Mouse (Mus musculus): ENCODE results near the gene Tmem54. TPM values are rescaled to one million over a fixed set of nuclear protein-coding genes. Genes with fewer than 3 reads are reported as not detected.

The Tmem54 gene
- polyA plus RNA-seq, 1 experiment from 2014 or later, result not detected

- Histone ChIP-seq H3K9ac (replicated peaks; ENCODE audit: low read depth, low read length) (no peak overlapping the region), H3K4me3 (ENCODE audit: low read depth, low read length) (no peak overlapping the region), H3K27me3 (ENCODE audit: control insufficient read depth, insufficient read depth, low read length) (no peaks in the 10 kb centered on the region), H3K4me1 (ENCODE audit: control insufficient read depth, insufficient read depth, low read length) (0 out of 2 replicates have a peak, but pooled peaks cover 9% of the 10 kb centered on the region), H3K27ac (ENCODE audit: low read depth, low read length) (no peak overlapping the region), H3K36me3 (ENCODE audit: control insufficient read depth, insufficient read depth, low read length) (peaks cover 8% of the 10 kb centered on the region; the same call in 1 of the 2 replicates), H3K4me2 (ENCODE audit: low read depth, low read length) (no peak overlapping the region), H3K9me3 (ENCODE audit: control insufficient read depth, low read length) (no peaks in the 10 kb centered on the region)
- WGBS, result 35% methylated on average over 1 of the region's 1 CpGs
- ATAC-seq (ENCODE audit: low read depth), result no peak
Measured at GRCm38 (mm10) chr4:129149321-129149720, 44.0 kb downstream of the Tmem54 start.

- H3K4me1 ChIP-seq (ENCODE audit: control insufficient read depth, insufficient read depth, low read length), result no peaks in the 10 kb centered on the region
- H3K4me3 ChIP-seq (ENCODE audit: low read depth, low read length), result no peak overlapping the region
- peak; percentile 63 for ATAC-seq (ENCODE audit: low read depth)
- no peak overlapping the region for H3K27ac ChIP-seq (ENCODE audit: low read depth, low read length)
- WGBS, result 36% methylated on average over 4 of the region's 4 CpGs
- H3K36me3 ChIP-seq (ENCODE audit: control insufficient read depth, insufficient read depth, low read length), result peaks cover 8% of the 10 kb centered on the region; the same call in 1 of the 2 replicates
- no peaks in the 10 kb centered on the region for H3K9me3 ChIP-seq (ENCODE audit: control insufficient read depth, low read length)
- no peak overlapping the region for H3K9ac ChIP-seq (replicated peaks; ENCODE audit: low read depth, low read length)
- no peaks in the 10 kb centered on the region for H3K27me3 ChIP-seq (ENCODE audit: control insufficient read depth, insufficient read depth, low read length)
- H3K4me2 ChIP-seq (ENCODE audit: low read depth, low read length), result no peak overlapping the region
Measured at GRCm38 (mm10) chr4:129151276-129151811, 46.0 kb downstream of the Tmem54 start.

- Histone ChIP-seq H3K9ac (replicated peaks; ENCODE audit: low read depth, low read length) (no peak overlapping the region), H3K27me3 (ENCODE audit: control insufficient read depth, insufficient read depth, low read length) (no peaks in the 10 kb centered on the region), H3K4me3 (ENCODE audit: low read depth, low read length) (no peak overlapping the region), H3K36me3 (ENCODE audit: control insufficient read depth, insufficient read depth, low read length) (peaks cover 7% of the 10 kb centered on the region; the same call in 1 of the 2 replicates), H3K4me2 (ENCODE audit: low read depth, low read length) (no peak overlapping the region), H3K4me1 (ENCODE audit: control insufficient read depth, insufficient read depth, low read length) (no peaks in the 10 kb centered on the region), H3K9me3 (ENCODE audit: control insufficient read depth, low read length) (no peaks in the 10 kb centered on the region), H3K27ac (ENCODE audit: low read depth, low read length) (no peak overlapping the region)
- WGBS, result 94% methylated on average over 5 of the region's 5 CpGs
- no peak for ATAC-seq (ENCODE audit: low read depth)
Measured at GRCm38 (mm10) chr4:129157541-129157940, 52.2 kb downstream of the Tmem54 start.

- Histone ChIP-seq H3K4me3 (ENCODE audit: low read depth, low read length) (no peak overlapping the region), H3K4me2 (ENCODE audit: low read depth, low read length) (no peak overlapping the region), H3K27me3 (ENCODE audit: control insufficient read depth, insufficient read depth, low read length) (no peaks in the 10 kb centered on the region), H3K9me3 (ENCODE audit: control insufficient read depth, low read length) (no peaks in the 10 kb centered on the region), H3K36me3 (ENCODE audit: control insufficient read depth, insufficient read depth, low read length) (peaks cover 7% of the 10 kb centered on the region; the same call in 1 of the 2 replicates), H3K4me1 (ENCODE audit: control insufficient read depth, insufficient read depth, low read length) (no peaks in the 10 kb centered on the region), H3K9ac (replicated peaks; ENCODE audit: low read depth, low read length) (no peak overlapping the region), H3K27ac (ENCODE audit: low read depth, low read length) (no peak overlapping the region)
- 71% methylated on average over 3 of the region's 3 CpGs for WGBS
- ATAC-seq (ENCODE audit: low read depth), result no peak
Measured at GRCm38 (mm10) chr4:129158549-129158948, 53.2 kb downstream of the Tmem54 start.

GRCm38 (mm10) chr4:129161076-129161475 is 55.7 kb downstream of the Tmem54 start:
- 88% methylated on average over 1 of the region's 1 CpGs for WGBS
- no peak for ATAC-seq (ENCODE audit: low read depth)
- no peaks in the 10 kb centered on the region for H3K4me1 ChIP-seq (ENCODE audit: control insufficient read depth, insufficient read depth, low read length)

More at GRCm38 (mm10) chr4:129161076-129161475, 55.7 kb downstream of the Tmem54 start:
- Histone ChIP-seq H3K36me3 (ENCODE audit: control insufficient read depth, insufficient read depth, low read length) (peaks cover 13% of the 10 kb centered on the region; the same call in 1 of the 2 replicates), H3K27ac (ENCODE audit: low read depth, low read length) (no peak overlapping the region), H3K4me2 (ENCODE audit: low read depth, low read length) (no peak overlapping the region), H3K4me3 (ENCODE audit: low read depth, low read length) (no peak overlapping the region), H3K9ac (replicated peaks; ENCODE audit: low read depth, low read length) (no peak overlapping the region), H3K9me3 (ENCODE audit: control insufficient read depth, low read length) (no peaks in the 10 kb centered on the region), H3K27me3 (ENCODE audit: control insufficient read depth, insufficient read depth, low read length) (no peaks in the 10 kb centered on the region)

Other genes with a start within 250 kb of the Tmem54 start
- 28.8 and 31.1 TPM in 2 replicates for gene Trim62, start 222.0 kb upstream of the Tmem54 start, polyA plus RNA-seq (2014; fragmentation: Nextera tagmentation; extraction: Ambion mirVana)
- 19.5 and 19.9 TPM in 2 replicates for gene Azin2, start 143.1 kb upstream of the Tmem54 start, polyA plus RNA-seq (2014; fragmentation: Nextera tagmentation; extraction: Ambion mirVana)
- 57.1 and 60.0 TPM in 2 replicates for gene Ak2, start 113.6 kb upstream of the Tmem54 start, polyA plus RNA-seq (2014; fragmentation: Nextera tagmentation; extraction: Ambion mirVana)
- 36.3 and 37.3 TPM in 2 replicates for gene Rnf19b, start 47.3 kb upstream of the Tmem54 start, polyA plus RNA-seq (2014; fragmentation: Nextera tagmentation; extraction: Ambion mirVana)
- 41.5 and 56.4 TPM in 2 replicates for gene Hpca, start 16.5 kb downstream of the Tmem54 start, polyA plus RNA-seq (2014; fragmentation: Nextera tagmentation; extraction: Ambion mirVana)
- gene Fndc5, start 31.5 kb downstream of the Tmem54 start, polyA plus RNA-seq (2014; fragmentation: Nextera tagmentation; extraction: Ambion mirVana), result 27.4 and 32.4 TPM in 2 replicates
- 18.3 and 19.8 TPM in 2 replicates for gene S100pbp, start 84.2 kb downstream of the Tmem54 start, polyA plus RNA-seq (2014; fragmentation: Nextera tagmentation; extraction: Ambion mirVana)
- gene Yars, start 84.2 kb downstream of the Tmem54 start, polyA plus RNA-seq (2014; fragmentation: Nextera tagmentation; extraction: Ambion mirVana), result 130 and 134 TPM in 2 replicates
- gene C77080, start 155.9 kb downstream of the Tmem54 start, polyA plus RNA-seq (2014; fragmentation: Nextera tagmentation; extraction: Ambion mirVana), result 4.5 and 6.2 TPM in 2 replicates
- 1.6 and 3.5 TPM in 2 replicates for gene Sync, start 182.1 kb downstream of the Tmem54 start, polyA plus RNA-seq (2014; fragmentation: Nextera tagmentation; extraction: Ambion mirVana)
- 231 and 265 TPM in 2 replicates for gene Rbbp4, start 229.8 kb downstream of the Tmem54 start, polyA plus RNA-seq (2014; fragmentation: Nextera tagmentation; extraction: Ambion mirVana)
- gene Zbtb8os, start 230.1 kb downstream of the Tmem54 start, polyA plus RNA-seq (2014; fragmentation: Nextera tagmentation; extraction: Ambion mirVana), result 19.5 and 21.7 TPM in 2 replicates